Mouse (Mus musculus) liver, adult (tissue): Measurements from ENCODE around the gene Slc27a3.
A peak's percentile ranks its signal among the peaks of the same experiment; 100 is the strongest.

Source experiments
- GATA4 ChIP-seq: IDR thresholded peaks from 2 replicates; pipeline ENCODE4 v1.6.1; 2014; ENCODE audit warnings: mild to moderate bottlenecking, low read length; ENCODE audit not compliant: insufficient replicate concordance

The Slc27a3 gene

DNA sequence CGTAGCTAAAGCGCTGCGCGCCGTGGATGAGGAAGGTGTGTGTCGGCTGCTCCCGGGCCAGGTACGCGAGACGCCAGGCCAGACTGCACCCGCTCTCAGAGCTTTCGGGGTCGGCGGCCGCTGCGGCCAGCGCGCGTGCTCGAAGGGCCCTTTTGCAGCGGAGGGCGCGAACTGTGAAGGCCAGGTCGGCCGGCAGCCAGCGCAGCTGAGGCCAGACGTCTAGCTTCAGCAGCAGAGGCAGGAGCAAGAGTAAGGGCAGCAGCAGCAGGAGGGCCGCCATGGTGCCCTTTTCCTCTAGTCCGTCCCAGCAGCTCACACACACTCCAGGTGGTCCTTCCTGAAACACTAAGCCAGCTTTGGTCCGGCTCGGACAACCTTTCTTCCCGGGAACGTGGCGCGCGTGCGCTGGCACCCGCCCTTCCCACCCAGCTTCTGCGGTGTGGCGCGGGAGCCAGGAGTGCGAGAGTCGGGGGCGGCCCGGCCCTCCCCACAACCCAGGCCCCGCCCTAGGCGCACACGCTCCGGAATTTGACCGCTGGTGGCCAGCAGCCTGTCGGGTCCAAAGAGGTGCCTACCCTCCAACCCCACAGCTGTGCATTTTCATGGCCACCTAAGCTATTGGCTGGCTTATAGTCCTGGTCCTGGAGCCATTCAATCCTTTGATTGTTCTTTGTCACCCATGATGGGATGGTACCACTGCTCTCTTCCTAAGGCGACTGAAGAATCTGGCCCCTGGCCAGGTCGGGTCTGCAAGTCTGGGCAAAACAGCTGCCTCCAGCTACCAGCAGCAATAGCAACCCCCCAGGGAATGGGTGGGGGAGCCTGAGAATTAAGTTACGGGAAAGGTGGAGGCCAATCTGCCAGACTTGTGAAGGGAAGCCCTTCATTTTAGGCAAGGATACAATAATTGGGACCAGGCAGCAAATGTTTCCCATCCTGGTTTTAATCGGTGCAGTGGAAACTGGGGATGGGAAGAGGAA, at the start of gene Slc27a3:
TSS of gene Slc27a3 (minus strand) at position 428 of the 980 bp plus-strand sequence.
- TF ChIP-seq GATA4 = no peak

DNA sequence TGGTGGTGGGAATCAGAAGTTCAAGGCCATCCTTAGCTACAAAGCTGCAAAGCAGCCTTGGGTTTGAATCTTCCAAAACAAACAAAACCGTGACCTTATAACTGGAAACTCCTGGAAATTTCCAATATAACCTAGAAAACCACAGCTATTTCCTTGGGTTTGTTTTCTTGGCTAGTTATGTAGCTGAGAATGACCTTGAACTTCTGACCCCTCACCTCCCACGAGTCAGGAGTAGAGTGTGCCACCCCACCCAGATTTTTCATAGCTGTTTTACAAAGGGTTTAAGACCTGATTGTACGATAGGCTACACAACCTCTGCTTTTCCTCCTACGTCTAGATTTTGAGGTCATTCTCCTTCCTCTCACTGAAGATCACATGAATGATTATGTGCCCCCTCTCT, 47.4 kb upstream of the Slc27a3 start:
- TF ChIP-seq GATA4 = no peak

DNA sequence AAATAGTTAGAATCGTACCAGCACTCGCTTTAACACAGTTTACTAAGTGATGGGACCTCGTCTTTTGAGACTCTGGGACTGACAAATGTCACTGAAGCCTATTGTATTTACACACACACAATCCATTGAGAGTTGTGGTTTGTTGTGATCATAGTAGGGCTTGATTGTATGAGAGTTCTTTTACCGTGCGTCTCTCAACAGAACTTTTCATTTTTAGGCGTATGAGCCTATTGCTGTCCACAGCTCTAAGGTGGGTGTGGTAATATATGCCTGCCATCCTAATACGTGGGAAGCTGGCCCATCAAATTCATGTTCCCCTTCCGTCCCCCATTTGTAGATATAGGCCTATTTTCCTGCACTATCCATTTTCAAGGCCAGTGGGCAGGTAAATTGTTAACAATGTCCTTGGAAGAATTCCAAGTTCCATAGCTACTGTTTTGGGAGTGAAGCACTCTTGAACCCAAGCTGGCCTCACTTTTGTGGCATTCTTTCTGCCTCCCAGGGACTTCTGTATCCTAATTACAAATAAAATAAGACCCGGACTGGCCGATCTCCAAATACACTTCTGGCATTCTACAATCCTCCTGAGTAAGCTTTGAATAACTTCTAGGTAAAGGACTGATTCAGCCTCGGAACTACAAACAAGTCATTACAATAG, 44.5 kb upstream of the Slc27a3 start:
- no peak for TF ChIP-seq GATA4

DNA sequence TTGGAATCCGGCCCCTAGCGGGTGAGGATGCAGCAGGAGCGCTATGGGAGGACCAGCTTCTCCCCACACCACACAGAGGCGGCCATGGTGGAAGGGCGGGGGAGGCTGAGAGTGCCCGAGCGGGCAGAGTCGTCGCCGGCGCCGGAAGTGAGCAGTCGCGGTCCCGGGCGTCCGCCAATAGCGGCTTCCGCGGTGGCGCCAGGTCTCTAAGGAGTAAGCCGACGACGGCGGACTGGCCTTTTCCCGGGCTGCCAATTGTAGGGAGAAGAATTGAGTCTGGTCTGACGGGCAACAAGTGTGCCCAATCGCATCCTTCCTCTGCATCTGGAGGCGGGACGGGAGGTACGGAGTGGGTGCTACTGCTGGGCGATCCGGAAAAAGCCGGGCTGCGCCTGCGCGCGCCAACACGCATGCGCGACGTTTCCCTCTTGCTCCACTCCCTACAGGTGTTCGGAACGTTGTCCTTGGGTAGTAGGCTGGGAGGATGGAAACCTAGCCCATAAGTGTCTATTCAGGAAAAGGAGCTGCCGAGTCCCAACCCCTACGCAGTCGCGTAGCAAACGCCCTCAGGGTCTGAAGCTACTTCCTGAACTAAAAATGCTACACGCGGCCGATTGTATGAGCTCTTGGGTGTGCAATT, 43.8 kb upstream of the Slc27a3 start, which contains the start of gene Ints3:
TSS of gene Ints3 (minus strand) at position 242 of the 640 bp plus-strand sequence.
- TF ChIP-seq GATA4 = peak; percentile 70; the same call in 1 of the 2 replicates

DNA sequence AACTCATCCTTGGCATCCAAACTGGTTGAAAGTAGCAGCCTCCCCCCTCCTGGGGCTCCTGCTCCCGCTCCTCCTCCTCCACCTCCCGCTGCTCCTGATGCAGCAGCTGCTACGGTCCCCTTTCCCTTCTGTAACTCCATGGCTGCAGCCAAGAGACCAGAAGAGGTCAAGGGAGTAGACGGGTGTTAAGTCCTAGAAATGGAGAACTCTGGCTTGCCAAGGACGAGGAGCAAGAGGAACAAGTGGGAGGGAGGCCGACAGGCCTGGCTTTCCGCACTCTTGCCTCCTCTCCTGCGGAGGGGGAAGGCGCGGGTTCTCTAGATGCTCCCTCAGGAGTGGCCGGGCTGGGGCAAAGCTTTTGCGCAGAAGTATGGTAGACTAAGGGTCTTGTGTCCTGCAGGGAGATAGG, 43.1 kb upstream of the Slc27a3 start:
- TF ChIP-seq GATA4 = no peak

DNA sequence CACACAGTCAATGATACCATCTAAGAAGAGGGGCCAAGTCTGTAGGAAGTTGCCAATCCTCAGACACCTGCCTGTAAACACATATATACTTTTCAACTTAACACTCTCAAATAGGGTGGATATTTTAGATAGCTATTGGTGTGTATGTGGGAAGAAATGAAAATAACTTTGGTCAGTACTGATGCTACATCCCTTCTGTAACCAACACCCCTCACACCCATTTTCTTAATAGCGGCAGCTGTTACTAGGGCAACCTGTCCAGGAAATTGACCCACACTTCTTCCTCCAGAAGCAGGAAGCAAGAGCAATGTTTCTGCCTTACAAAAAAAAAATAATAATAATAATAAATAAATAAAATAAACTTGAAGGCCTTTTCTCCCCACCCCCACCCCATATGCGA, 42.6 kb upstream of the Slc27a3 start:
- no peak for TF ChIP-seq GATA4

DNA sequence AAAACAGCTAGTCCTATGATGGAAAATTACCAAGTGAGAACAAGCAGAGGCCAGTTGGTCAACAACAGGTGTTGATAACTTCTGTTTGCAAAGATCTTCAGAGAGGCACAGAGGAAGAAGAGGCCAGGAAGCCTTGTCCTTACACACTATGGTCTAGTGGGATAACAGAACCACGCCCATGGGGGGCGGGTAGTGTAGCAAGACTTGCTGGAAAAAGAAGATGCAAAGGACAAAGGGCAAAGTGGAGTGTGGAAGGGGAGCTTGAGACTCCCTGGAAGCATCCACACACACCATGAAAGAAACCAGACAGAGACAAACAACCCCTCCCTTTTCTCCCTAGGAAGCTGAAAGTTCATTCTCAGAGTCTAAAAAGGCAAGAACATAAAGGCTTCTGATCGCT, 39.8 kb upstream of the Slc27a3 start:
- no peak for TF ChIP-seq GATA4

DNA sequence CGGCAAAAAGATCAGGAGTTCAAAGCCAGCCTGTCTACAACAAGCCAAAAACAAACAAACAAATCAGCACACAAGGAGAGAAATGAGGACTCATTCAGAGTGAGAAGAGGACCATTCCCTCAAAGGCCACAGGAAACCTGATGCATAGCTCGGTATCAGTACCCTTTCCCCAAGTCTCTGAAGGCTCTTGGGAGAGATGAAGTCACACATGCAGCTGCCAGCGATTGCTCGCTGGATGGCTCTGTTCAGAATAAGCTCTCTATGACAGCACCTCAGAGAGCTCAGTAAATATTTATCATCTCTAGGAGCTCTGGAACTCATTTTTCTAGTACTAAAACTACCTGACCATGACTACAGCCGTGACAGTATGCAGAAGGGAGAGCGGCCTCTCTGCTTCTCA, 38.4 kb upstream of the Slc27a3 start:
- no peak for TF ChIP-seq GATA4

DNA sequence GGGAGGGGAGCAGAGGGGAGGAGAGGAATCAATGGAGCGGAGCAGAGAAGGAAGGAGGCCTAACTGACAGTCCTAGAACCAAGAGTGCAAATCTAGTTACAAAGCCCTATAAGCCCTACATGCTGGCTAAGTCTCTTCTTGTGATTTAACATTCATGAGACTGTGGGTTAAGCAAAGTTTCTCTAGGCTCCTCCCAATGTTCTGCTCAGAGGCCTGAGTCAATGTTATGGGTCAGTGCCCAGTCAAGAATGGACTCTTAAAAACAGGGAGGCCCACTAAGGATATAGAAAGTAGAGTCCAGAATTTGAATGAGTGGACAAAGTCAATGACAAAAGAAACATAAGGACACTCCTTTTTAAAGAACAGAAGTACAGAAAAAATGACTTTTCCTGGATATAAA, 37.8 kb upstream of the Slc27a3 start:
- TF ChIP-seq GATA4 = no peak

DNA sequence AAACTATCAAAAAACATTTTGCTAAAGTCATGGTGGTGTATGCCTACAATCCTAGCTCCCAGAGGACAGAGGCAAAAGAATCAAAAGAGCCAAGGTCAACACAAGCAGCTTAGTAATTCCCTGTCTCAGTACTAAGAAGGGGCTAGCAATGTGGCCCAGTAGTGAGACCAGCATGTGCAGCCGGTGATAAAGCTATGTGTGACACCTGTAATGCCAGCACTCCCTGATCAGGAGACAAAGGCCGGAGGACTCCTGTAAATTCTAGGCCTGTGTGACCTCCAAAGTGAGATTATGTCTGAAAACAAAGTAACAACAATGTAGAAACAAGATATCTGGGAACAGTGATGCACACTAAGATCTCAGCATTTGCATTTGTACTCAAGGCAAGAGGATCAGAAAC, 35.8 kb upstream of the Slc27a3 start:
- TF ChIP-seq GATA4 = no peak

DNA sequence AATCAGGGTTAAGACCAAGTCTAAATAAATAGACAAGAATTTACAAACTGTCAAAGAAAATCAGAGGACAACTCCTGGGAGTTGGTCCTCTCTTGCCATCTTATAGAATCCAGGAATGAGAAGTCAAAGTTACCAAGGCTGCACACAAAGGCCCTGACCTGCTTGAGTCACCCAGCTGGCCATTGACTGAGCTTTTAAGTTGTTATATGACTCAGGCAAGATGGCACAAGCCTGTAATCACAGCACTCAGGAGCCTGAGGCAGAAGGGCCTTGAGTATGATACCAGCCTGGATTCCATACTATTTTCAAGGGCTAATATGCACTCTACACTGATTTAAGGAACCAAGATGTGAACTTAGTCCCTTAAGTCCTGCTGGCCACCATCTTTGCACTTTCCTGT, 33.8 kb upstream of the Slc27a3 start:
- no peak for TF ChIP-seq GATA4

DNA sequence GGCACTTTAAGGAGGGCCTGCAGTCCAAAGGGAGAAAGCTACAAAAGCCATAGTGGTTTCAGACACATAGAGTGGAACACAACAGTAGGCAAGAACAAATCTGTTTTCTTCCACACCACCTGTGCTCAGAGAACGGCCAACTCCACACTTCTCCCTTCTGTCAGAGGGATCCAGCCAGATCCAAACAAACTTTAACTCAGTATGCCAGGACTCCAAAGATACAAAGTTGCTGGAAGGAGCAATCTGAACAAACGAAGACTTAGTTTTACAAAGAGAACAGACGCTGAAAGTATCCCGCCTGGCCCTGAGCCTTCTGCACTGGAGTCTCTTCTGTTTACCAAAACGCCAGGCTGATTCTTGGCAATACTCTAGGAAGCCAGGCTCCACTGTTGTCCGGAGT, 31.0 kb upstream of the Slc27a3 start:
- no peak for TF ChIP-seq GATA4

DNA sequence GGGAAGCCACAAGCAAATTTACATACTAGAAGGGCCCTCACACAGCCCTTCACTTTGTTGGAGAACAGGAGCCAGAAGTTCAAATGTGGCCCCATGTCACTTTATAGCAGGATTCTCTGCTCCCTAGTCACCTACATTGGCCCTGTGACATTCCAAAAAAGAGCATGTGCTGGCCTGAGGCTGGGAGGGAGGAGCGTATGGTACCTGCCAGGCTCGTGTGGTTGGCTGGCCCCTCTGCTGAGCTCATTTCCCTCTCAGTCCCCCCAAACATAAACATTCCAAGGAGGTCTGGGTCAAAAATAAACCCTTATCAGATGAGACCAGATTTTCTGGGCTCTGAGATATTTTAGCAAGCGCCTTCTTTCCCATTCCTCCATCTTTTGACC, 23.3 kb upstream of the Slc27a3 start:
- no peak for TF ChIP-seq GATA4

DNA sequence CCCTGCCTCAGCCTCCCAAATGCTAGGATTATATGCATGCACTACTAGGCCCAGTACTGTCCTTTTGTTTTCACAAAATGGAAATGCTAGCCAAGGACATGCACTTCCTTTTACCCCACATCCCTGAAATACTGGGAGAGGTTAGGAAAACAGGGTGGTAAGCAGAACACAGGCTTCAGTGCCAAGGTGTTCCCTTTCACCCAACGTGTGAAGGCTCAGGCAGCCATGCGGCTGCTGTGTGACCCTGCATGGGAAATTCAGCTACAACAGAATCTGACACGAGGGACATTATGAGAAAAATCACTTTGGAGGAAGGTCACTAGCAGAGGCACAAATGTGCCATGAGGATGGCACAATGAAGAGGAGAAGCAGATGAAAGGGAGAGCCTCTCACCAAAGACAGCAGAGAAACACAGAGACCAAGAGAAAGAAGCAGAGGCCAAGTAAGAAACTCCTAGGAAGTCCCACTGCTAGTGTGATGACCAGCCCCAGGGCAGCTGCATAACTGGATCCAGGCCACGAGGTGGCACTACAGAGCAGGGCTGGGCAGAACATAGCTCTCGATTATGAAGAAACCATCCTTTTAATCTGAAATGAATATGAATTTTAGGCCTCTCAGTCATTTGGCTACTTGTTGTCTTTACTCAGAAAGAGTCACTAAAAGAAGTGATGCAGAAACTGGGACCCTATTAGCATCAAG, 22.7 kb upstream of the Slc27a3 start:
- TF ChIP-seq GATA4 = no peak

DNA sequence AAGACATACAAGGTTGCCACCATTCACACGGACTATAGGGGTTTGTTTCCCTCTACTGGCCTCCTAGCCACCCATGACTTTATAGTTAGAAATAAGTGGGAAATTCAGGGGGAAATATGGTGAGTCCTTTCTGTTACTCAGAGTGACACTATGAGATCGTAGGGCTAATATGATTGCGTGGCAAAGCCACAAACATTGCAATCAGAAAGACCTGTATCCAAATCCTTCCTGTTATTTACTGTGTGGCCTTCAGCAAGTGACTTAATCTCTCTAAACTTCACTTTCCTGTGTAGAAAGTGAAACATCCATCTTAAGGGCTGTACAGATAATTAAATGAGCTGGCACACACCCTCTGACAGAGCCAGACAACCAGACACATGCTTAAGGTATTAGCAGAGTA, 19.0 kb upstream of the Slc27a3 start:
- TF ChIP-seq GATA4 = no peak

DNA sequence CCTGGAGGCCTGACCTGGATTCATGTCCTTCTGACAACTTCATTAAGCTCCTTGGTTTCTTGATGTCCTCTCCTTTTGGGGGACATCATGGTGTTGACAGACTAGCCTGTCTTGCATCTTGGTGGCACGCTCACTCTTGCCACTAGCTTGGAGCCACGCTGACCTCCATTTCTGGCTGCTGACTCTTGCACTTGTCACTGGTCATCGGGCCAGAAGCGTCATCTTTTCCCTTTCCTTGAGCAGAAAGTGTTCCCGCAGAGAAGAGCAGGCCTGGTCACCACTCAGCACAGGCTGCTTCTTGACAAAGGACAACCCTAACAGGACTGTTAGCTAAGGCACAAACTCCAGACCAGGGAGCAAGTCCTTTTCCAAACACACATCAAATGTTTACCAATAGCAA, 16.7 kb upstream of the Slc27a3 start:
- no peak for TF ChIP-seq GATA4

DNA sequence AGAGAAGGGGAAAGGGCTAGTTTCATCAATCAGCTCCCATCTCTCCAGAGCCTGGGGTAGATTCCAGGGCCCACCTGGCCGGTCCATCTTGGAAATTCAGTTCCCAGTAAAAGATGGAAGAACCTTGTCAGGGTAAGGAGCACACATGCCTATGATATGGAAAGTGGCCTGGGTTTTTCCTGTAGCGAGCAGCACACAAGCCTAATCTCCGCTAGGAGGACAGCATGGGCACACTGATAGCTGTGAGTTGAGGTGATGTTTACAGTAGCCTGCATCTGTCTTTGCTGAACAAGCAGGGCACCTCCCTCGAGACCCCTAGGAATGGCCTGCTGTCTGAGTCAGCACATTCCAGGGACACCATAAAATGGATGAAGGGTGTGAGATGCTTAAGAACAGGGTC, 14.9 kb upstream of the Slc27a3 start:
- TF ChIP-seq GATA4 = no peak
